ENCODE assay signal across 7 mouse cellular contexts in the genomic region with DNA sequence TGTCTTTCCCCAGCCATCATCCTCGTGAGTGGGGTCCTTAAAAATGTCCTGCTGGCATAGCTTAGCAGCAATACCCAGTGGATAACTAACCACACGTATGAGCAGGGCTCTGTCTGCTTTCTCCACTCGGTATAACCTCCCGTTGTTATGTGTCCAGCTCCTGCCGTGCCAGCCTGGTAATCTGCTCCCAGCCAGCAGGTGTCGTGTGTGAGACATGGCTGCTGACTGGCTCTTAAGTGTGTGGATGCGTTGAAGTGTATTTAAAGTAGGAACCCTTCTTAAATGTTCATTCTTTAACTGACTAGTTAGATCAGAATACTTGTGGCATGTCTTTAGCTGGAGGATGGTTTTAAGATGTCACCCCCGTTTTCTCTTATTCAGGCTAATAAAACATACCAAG.
DNase-seq lines count a peak whose midpoint lies in the region; ATAC-seq and TF ChIP-seq lines count a peak whose summit lies in the region.

No protein-coding gene starts in this region.

- H3K27ac ChIP-seq in ES-E14 (ENCODE audit: insufficient read depth, low read depth, low read length, poor library complexity, severe bottlenecking): no peak overlapping the region
- no peak overlapping the region for H3K27ac ChIP-seq in bone marrow, adult 2 months (ENCODE audit: control insufficient read depth, insufficient read depth, low read depth, low read length, poor library complexity)
- no peak overlapping the region for H3K27ac ChIP-seq in embryonic fibroblast, embryonic 13.5 days (ENCODE audit: insufficient read depth, low read length)
- H3K27ac ChIP-seq in hindbrain, embryonic 12.5 days: no peak overlapping the region

- in situ Hi-C loops in ES-E14 (cut with MboI; ENCODE audit: low sequenced_read_pairs in 2 of 2, unreplicated experiment in 2 of 2): loop anchor here in 1 of 2 experiments (25.0 kb wide), 1 partner anchor 330 kb away; no protein-coding TSS in a partner anchor

- H3K36me3 ChIP-seq in ES-E14 (ENCODE audit: control insufficient read depth, insufficient read depth, low read length, poor library complexity, severe bottlenecking): peaks cover 3% of the 10 kb centered on the region
- H3K36me3 ChIP-seq in hindbrain, embryonic 12.5 days: no peaks in the 10 kb centered on the region

- WGBS in bone marrow, adult 2 months: 45% methylated on average over 8 of the region's 8 CpGs
- 57% methylated on average over 8 of the region's 8 CpGs for WGBS in hindbrain, embryonic 12.5 days

- no peak overlapping the region for H3K9ac ChIP-seq in ES-E14 (ENCODE audit: insufficient read depth, low read depth, low read length, poor library complexity, severe bottlenecking)
- H3K9ac ChIP-seq in hindbrain, embryonic 12.5 days: no peak overlapping the region

- DNase-seq in ES-E14 (ENCODE audit: low read depth, low spot score): peak; percentile 39
- peak; percentile 64 to 76 for DNase-seq in layer of hippocampus, postnatal 10 days (ENCODE audit: low spot score in 2 of 2)
- DNase-seq in lung, postnatal 4 days: peak; percentile 69 to 73
- peak; percentile 62 for DNase-seq in right cerebral cortex, adult 18-20 months

- no peak for TF ChIP-seq POLR2A in bone marrow, adult 2 months (IDR thresholded peaks at IDR 0.05; ENCODE audit: borderline replicate concordance, control insufficient read depth, low read depth, low read length)
- TF ChIP-seq POLR2A in embryonic fibroblast, embryonic 13.5 days (IDR thresholded peaks at IDR 0.05; ENCODE audit: low read depth, low read length): no peak

- no peak overlapping the region for H3K4me2 ChIP-seq in hindbrain, embryonic 12.5 days (replicated peaks)

- TF ChIP-seq CTCF in bone marrow, adult 2 months (IDR thresholded peaks at IDR 0.05; ENCODE audit: control insufficient read depth, insufficient read depth, low read length): peak; percentile 91
- peak; percentile 98 for TF ChIP-seq CTCF in embryonic fibroblast, embryonic 13.5 days (IDR thresholded peaks at IDR 0.05; ENCODE audit: borderline replicate concordance, insufficient read depth, low read length)

- H3K4me3 ChIP-seq in ES-E14 (ENCODE audit: insufficient read depth in 1 of 2, low read depth in 1 of 2, low read length in 2 of 2, poor library complexity in 1 of 2, severe bottlenecking in 1 of 2): no peak overlapping the region
- no peak overlapping the region for H3K4me3 ChIP-seq in bone marrow, adult 2 months (replicated peaks; ENCODE audit: control insufficient read depth, low read depth, low read length)
- no peak overlapping the region for H3K4me3 ChIP-seq in embryonic fibroblast, embryonic 13.5 days (ENCODE audit: insufficient read depth, low read length)
- no peak overlapping the region for H3K4me3 ChIP-seq in hindbrain, embryonic 12.5 days

- no peaks in the 10 kb centered on the region for H3K27me3 ChIP-seq in hindbrain, embryonic 12.5 days

- ATAC-seq in hindbrain, embryonic 12.5 days (ENCODE audit: low FRiP score): peak; percentile 81

- H3K4me1 ChIP-seq in ES-E14 (ENCODE audit: control insufficient read depth in 2 of 2, insufficient read depth in 2 of 2, low read length in 2 of 2, poor library complexity in 1 of 2): no peaks in the 10 kb centered on the region
- H3K4me1 ChIP-seq in bone marrow, adult 2 months (ENCODE audit: control insufficient read depth, insufficient read depth, low read length): no peaks in the 10 kb centered on the region
- H3K4me1 ChIP-seq in embryonic fibroblast, embryonic 13.5 days (ENCODE audit: control insufficient read depth, insufficient read depth, low read length): peaks cover 3% of the 10 kb centered on the region; the same call in 1 of the 2 replicates
- no peaks in the 10 kb centered on the region for H3K4me1 ChIP-seq in hindbrain, embryonic 12.5 days

- no peaks in the 10 kb centered on the region for H3K9me3 ChIP-seq in ES-E14 (ENCODE audit: control insufficient read depth, insufficient read depth, low read depth, low read length)
- no peaks in the 10 kb centered on the region for H3K9me3 ChIP-seq in hindbrain, embryonic 12.5 days (replicated peaks)

TF ChIP-seq in ES-E14, 5 proteins besides CTCF, POLR2A, EP300 and RAD21:
- TF ChIP-seq ZC3H11A (IDR thresholded peaks at IDR 0.05; ENCODE audit: borderline replicate concordance, low read depth, low read length): peak; percentile 72; the same call in 1 of the 2 replicates
- no peak for TF ChIP-seq CHD2 (IDR thresholded peaks at IDR 0.05; ENCODE audit: low read depth, low read length)
